Mouse (Mus musculus) urinary bladder, postnatal 36 days (tissue): ENCODE data around the gene P2rx2.

Experiments
- DNase-seq, 2 experiments: peaks; one replicate each; pipeline ENCODE4 v3.0.0; 2022; ENCODE audit warnings: low spot score in 2 of 2, mixed read lengths in 1 of 2

Gene P2rx2

GRCm38 (mm10) chr5:110330508-110330907 is 12.5 kb downstream of the P2rx2 start:
- no peak for DNase-seq

GRCm38 (mm10) chr5:110313127-110313526 is 29.9 kb downstream of the P2rx2 start:
- no peak for DNase-seq

GRCm38 (mm10) chr5:110308861-110309260 is 34.2 kb downstream of the P2rx2 start:
- no peak for DNase-seq

- no peak for DNase-seq
Measured at GRCm38 (mm10) chr5:110300591-110300990, 42.4 kb downstream of the P2rx2 start.

- DNase-seq = no peak
Measured at GRCm38 (mm10) chr5:110296637-110297036, 46.4 kb downstream of the P2rx2 start.

- DNase-seq = no peak
Measured at GRCm38 (mm10) chr5:110291649-110292048, 51.4 kb downstream of the P2rx2 start.
